Mouse (Mus musculus): ENCODE measurements around the gene BC030870.

DNA sequence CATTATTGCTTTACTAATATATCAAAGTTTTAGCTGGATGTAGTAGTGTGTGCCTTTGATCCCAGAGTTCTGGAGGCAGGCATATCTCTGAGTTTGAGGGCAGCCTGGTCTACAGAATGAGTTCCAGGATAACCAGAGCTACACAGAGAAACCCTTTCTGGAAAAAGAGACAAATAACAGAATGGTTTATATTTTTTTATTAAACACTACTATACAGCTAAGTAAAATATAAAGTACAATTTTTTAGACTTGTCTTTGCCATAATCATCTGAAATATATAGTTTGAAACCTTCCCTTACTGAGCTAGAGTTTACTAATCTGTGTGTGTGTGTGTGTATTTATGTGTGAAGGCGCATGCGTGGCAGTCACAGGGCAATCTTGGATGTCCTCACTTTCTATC lies 54.6 kb downstream of the BC030870 start, which contains the start of gene Gm10663:
- no peak for TF ChIP-seq CTCF (IDR thresholded peaks at IDR 0.05; ENCODE audit: borderline replicate concordance, extremely low read depth, insufficient read depth, insufficient read length)
- no peak for TF ChIP-seq POLR2A (IDR thresholded peaks at IDR 0.05; ENCODE audit: borderline replicate concordance, extremely low read depth, insufficient read depth, insufficient read length, poor library complexity, severe bottlenecking)
